Comparison of ENCODE assay signal across 23 mouse cellular contexts in genomic region chr9:52031501-52031900, GRCm38 (mm10). TPM values are rescaled to one million over a fixed set of nuclear protein-coding genes. Genes with fewer than 3 reads are reported as not detected.
DNase-seq lines count a peak whose midpoint lies in the region; ATAC-seq and TF ChIP-seq lines count a peak whose summit lies in the region.
"Had no signal": no experiment of that assay in that cellular context is flagged by ENCODE, and none has a peak within 500 bp of the region (broad histone marks: within the 10 kb centered on the region; RNA-seq: fewer than 3 reads in every experiment).

No protein-coding gene starts in this region.

- no peaks in the 10 kb centered on the region for H3K36me3 ChIP-seq in liver, adult 2 months (ENCODE audit: control insufficient read depth, insufficient read depth, low read length)
- H3K36me3 ChIP-seq in liver, postnatal 0 days (replicated peaks; ENCODE audit: insufficient read depth, low read length): no peaks in the 10 kb centered on the region
- H3K36me3 ChIP-seq: heart, embryonic 10.5 days; hindbrain, embryonic 15.5 days; limb, embryonic 12.5 days; midbrain, embryonic 13.5 days; neural tube, embryonic 12.5 days had no signal

- no peak overlapping the region for H3K4me2 ChIP-seq in liver, postnatal 0 days (ENCODE audit: low read depth, low read length)
- H3K4me2 ChIP-seq: forebrain, embryonic 13.5 days; hindbrain, embryonic 15.5 days; limb, embryonic 12.5 days; lung, embryonic 14.5 days; midbrain, embryonic 13.5 days; neural tube, embryonic 12.5 days had no signal

- 24% methylated on average over 2 of the region's 2 CpGs for WGBS in liver, adult 2 months
- 56% methylated on average over 2 of the region's 2 CpGs for WGBS in liver, postnatal 0 days (ENCODE audit: insufficient replicate concordance)

- DNase-seq in kidney, adult 11 months: peak; percentile 45
- DNase-seq in kidney, adult 18-20 months: no peak
- peak; percentile 34 for DNase-seq in kidney, postnatal 10 days
- DNase-seq in liver, adult 2 months (ENCODE audit: extremely low read depth, low read depth, low spot score): peak; percentile 83
- peak; percentile 26 for DNase-seq in liver, postnatal 0 days
- DNase-seq in layer of hippocampus, adult 9-10 months (ENCODE audit: low spot score): no peak
- DNase-seq: adrenal gland, postnatal 36 days; cerebellum, adult 11 months; cerebellum, adult 9-11 months; gastrocnemius, adult 2 months; layer of hippocampus, postnatal 36 days; lung, embryonic 14.5 days; right cerebral cortex, postnatal 14 days had no signal

- no peak for TF ChIP-seq POLR2A in liver, adult 2 months (IDR thresholded peaks at IDR 0.05; ENCODE audit: extremely low read depth, insufficient read depth, low read length)

- ATAC-seq in liver, postnatal 0 days: peak; percentile 88
- ATAC-seq in cerebellum, adult (ENCODE audit: insufficient number of reproducible peaks, low FRiP score, low TSS enrichment): no peak
- ATAC-seq: forebrain, embryonic 13.5 days; midbrain, embryonic 13.5 days; Patski had no signal

- H3K79me2 ChIP-seq in liver, adult 2 months (ENCODE audit: control insufficient read depth, insufficient read depth, low read length): no peaks in the 10 kb centered on the region

- no peak overlapping the region; the same call in 1 of the 2 replicates for H3K27ac ChIP-seq in liver, adult 2 months (replicated peaks; ENCODE audit: insufficient read depth, low read depth, low read length)
- peak overlapping the region; percentile 73 for H3K27ac ChIP-seq in liver, postnatal 0 days (ENCODE audit: low read depth)
- H3K27ac ChIP-seq: forebrain, embryonic 13.5 days; gastrocnemius, adult 2 months; heart, embryonic 10.5 days; hindbrain, embryonic 15.5 days; layer of hippocampus, adult 2 months; limb, embryonic 12.5 days; midbrain, embryonic 13.5 days; neural tube, embryonic 12.5 days; stomach, postnatal 0 days had no signal

- no peak overlapping the region for H3K9ac ChIP-seq in liver, adult 2 months (ENCODE audit: low read depth, low read length)
- H3K9ac ChIP-seq in liver, postnatal 0 days (replicated peaks): no peak overlapping the region
- H3K9ac ChIP-seq: forebrain, embryonic 13.5 days; hindbrain, embryonic 15.5 days; limb, embryonic 12.5 days; lung, embryonic 14.5 days; midbrain, embryonic 13.5 days; neural tube, embryonic 12.5 days had no signal

- no peaks in the 10 kb centered on the region for H3K27me3 ChIP-seq in liver, adult 2 months (ENCODE audit: control insufficient read depth, insufficient read depth, low read length)
- H3K27me3 ChIP-seq in liver, postnatal 0 days (ENCODE audit: insufficient read depth, low read length): no peaks in the 10 kb centered on the region
- H3K27me3 ChIP-seq: forebrain, embryonic 13.5 days; hindbrain, embryonic 15.5 days; limb, embryonic 12.5 days; midbrain, embryonic 13.5 days; neural tube, embryonic 12.5 days; Patski had no signal

- H3K4me1 ChIP-seq in liver, adult 2 months (ENCODE audit: control insufficient read depth, insufficient read depth, low read length): peaks cover 17% of the 10 kb centered on the region
- peaks cover 4% of the 10 kb centered on the region; the same call in 1 of the 2 replicates for H3K4me1 ChIP-seq in liver, postnatal 0 days (ENCODE audit: insufficient read depth)
- H3K4me1 ChIP-seq: hindbrain, embryonic 15.5 days; limb, embryonic 12.5 days had no signal

- H3K9me3 ChIP-seq in liver, postnatal 0 days (ENCODE audit: low read length): no peaks in the 10 kb centered on the region
- H3K9me3 ChIP-seq: forebrain, embryonic 13.5 days; heart, embryonic 10.5 days; hindbrain, embryonic 15.5 days; limb, embryonic 12.5 days; midbrain, embryonic 13.5 days; neural tube, embryonic 12.5 days had no signal

- H3K4me3 ChIP-seq in liver, adult 2 months (ENCODE audit: insufficient read depth, low read depth, low read length): no peak overlapping the region
- H3K4me3 ChIP-seq in liver, postnatal 0 days (ENCODE audit: low read depth, low read length): no peak overlapping the region
- H3K4me3 ChIP-seq: forebrain, embryonic 13.5 days; gastrocnemius, adult 2 months; heart, embryonic 10.5 days; hindbrain, embryonic 15.5 days; layer of hippocampus, adult 2 months; limb, embryonic 12.5 days; midbrain, embryonic 13.5 days; neural tube, embryonic 12.5 days had no signal

- no peak; the same call in 1 of the 2 replicates for TF ChIP-seq EP300 in liver, postnatal 0 days (IDR thresholded peaks at IDR 0.05; ENCODE audit: low read depth)

- TF ChIP-seq CTCF in liver, adult 2 months (IDR thresholded peaks at IDR 0.05; ENCODE audit: low read depth, low read length): no peak
- no peak for TF ChIP-seq CTCF in liver, postnatal 0 days (IDR thresholded peaks at IDR 0.05; ENCODE audit: low read depth)

RNA-seq across cellular contexts. Expression of gene Rdx, which starts 15.5 kb away (rescaled TPM):
- total RNA-seq in liver, adult 2 months (2014; rRNA removed): 167 TPM in 2 replicates
- polyA plus RNA-seq in liver, adult 2 months (2012; rRNA removed): 30.5 and 32.7 TPM in 2 replicates
- polyA plus RNA-seq in liver, postnatal 0 days (2015; fragmentation: Nextera tagmentation; extraction: Ambion mirVana): 57.7 and 71.5 TPM in 2 replicates

Comparison
In these comparisons a context has a peak if more than half of its experiments do, and no peak if none do; other contexts are left out.
1. DNase-seq: peak in kidney, adult 11 months (single experiment), kidney, postnatal 10 days (single experiment), liver, adult 2 months (single experiment) and liver, postnatal 0 days (single experiment); none in kidney, adult 18-20 months (single experiment) and layer of hippocampus, adult 9-10 months (single experiment).